Mouse (Mus musculus) right cerebral cortex, postnatal 14 days (tissue): ENCODE data around the gene Fxyd1.
A peak's percentile ranks its signal among the peaks of the same experiment; 100 is the strongest.

Experiments
- DNase-seq: peaks from one replicate; pipeline ENCODE4 v3.0.0; 2022

Fxyd1 gene

DNA sequence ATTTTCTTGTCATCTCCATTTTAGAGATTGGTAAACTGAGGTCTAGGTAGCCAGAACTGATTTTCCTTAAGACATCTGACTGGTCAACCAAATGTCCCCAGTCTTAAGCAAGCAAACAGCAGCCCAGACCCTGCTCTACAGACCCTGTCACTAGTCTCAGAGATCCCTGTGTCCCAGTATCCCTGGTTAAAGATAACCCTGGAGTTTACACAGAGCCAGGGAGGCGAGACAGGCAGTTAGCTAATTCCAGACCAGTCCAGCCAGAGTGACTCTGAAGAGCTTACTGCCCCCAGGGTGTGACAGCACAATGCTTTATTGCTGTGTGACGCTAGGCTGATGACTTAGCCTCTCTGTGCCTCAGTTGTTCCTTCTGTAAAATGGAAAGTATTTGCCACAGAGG is at the start of gene Fxyd1:
Gene Fxyd1 (minus strand): TSS at position 129 of the 400 bp plus-strand sequence.
- no peak for DNase-seq

GRCm38 (mm10) chr7:31106166-31106565 is 49.2 kb upstream of the Fxyd1 start:
- DNase-seq, result no peak

GRCm38 (mm10) chr7:31105061-31105768 is 48.2 kb upstream of the Fxyd1 start:
- DNase-seq, result no peak

DNA sequence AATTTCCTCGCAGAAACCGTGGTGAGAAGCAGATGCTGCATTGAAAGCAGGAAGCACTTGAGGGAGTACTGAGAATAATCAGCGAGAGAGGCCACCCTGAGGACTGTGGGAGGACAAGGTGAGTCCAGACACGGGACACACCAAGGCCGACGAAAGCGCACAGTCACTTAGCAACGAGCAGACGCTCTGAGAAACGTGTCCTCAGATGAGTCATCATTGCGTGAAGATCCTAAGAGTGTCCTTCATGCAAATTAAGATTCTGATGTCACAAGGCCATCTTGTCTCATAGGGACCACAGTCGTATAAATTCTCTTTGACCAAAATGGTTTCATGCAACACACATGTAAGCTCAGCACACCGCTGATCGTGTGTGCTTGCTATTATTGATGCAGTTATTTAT is 43.8 kb upstream of the Fxyd1 start:
- no peak for DNase-seq

GRCm38 (mm10) chr7:31099612-31099982 is 42.6 kb upstream of the Fxyd1 start:
- no peak for DNase-seq

GRCm38 (mm10) chr7:31098697-31099611 is 42.0 kb upstream of the Fxyd1 start:
- DNase-seq, result no peak

- DNase-seq, result peak; percentile 95
Observed at GRCm38 (mm10) chr7:31097583-31098248, 40.7 kb upstream of the Fxyd1 start.

GRCm38 (mm10) chr7:31096892-31097564 is 40.0 kb upstream of the Fxyd1 start:
- DNase-seq, result no peak

DNA sequence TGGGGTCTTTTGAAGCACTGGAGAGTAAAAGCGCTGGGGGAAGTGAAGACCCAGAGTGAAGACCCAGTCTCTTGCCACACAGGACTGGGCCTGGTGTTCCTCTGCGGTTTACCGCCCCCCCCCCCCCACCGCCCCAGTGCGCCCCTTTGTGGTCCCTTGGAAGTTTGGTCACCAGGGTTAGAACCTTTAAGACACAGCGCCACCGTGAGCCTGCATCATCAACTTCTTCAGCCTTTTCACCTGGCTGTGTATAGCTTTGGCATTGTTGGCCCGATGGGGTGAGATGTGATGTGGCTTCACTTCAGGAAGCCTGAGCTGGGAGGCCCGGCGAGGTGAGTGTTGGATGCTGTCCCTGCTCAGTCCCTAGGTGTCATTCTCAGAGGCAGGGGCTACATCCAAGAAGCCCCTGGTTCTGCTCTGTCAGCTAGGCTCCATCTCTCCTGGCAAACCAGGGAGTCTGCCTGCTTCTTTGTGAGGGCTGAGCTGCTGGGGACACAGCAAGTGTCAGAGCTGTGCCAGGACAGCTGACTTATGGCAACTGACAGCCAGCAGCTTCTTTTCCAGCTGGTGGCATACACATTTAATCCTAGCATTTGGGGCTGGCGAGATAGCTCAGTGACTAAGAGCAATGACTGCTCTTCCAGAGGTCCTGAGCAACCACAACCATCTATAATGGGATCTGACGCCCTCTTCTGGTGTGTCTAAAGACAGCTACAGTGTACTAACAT is 37.9 kb upstream of the Fxyd1 start:
- DNase-seq, result no peak

DNA sequence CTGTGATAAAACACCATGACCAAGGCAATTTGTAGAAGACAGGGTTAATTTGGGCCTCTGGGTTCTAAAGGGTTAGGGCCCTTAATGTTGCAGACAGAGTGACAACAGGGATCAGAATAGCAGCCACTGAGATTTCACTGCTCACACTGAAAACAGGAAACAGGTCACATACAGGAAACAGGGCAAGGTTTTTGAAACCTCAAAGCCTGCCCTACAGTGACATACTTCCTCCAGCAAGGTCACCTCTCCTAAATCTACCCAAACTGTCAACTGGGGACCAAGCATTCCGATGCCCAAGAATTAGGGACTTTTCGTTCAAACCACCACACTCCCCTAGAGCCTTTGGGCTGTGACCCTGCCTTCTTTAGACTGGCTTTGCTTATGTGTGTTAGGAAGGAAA is 32.7 kb upstream of the Fxyd1 start:
- no peak for DNase-seq

DNA sequence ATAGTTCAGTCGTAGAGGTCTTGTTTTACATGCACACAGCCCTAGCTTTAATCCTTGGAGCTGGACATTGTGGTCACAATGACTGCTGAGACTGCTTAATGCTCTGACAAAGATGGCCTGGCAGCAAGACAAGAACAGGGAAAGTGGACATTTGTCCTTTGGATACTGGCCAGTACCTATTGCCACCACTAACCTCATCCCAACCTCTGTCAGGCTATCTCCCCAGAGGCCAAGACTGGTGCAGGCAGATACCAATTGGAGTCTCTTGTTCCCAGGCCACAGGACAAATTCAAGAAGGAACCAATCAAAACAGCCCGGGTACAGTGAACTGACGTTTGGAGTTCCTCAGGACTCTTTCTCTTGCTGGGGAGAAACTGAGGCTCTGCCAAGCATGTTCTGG is 31.2 kb upstream of the Fxyd1 start:
- no peak for DNase-seq

- no peak for DNase-seq
Observed at GRCm38 (mm10) chr7:31087262-31087661, 30.3 kb upstream of the Fxyd1 start.

- DNase-seq, result no peak
Observed at GRCm38 (mm10) chr7:31086175-31086755, 29.3 kb upstream of the Fxyd1 start.

- no peak for DNase-seq
Observed at GRCm38 (mm10) chr7:31085171-31085570, 28.2 kb upstream of the Fxyd1 start.

DNA sequence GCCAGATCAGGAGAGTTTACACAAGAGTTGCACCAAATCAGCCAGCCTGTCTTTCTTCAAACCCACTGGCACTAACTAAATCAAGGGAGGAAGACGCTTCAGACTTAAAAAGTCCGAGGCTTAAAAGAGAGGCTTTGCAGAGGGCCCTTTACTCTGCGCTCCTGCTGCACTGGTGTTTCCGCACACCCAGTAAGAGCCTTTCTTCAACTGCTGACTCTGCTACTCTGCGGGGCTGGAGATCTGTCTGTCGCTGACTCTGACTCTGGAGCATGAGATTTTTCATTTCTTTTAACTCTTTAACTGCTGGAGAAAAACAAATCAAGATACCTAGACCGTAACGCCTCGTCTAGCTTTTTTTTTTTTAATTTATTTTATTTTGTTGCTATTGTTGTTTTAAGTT is 27.1 kb upstream of the Fxyd1 start:
- no peak for DNase-seq

DNA sequence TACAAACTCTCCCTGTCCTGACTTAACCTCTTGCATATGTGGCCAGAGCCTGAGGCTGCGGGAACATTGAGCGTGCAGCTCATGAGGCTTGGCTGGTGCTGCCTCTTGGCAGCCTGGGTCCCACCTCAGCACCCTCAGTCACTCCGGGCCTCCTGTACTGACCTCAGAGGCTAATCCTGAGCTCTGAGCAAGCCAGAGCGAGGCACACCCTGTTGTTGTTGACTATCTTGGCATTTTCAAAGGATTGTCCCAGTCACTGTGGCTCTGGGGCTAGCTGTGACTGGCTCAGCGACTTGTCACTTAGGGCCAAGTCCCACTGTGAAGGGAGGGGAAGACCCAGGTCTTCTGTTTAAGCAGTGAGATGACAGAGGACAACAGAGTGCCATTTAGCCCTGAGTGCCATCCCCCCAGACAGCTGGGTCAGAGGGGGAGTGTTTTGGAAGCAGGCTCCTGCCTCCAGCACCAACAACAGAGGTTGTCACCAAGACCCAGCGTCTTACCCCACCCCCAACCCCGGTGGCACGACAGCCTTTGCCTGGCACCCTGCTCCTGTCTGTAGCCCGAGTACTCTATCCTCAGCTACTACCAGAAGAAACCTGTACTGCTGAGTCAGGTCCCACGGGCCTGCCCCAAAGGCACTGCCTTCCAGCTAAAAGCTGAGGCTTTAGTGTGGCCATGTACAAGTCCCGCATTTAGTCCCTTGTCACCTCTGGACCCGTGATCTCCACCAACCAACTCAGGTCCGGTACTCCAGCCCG is 26.0 kb upstream of the Fxyd1 start:
- DNase-seq, result peak; percentile 42

DNA sequence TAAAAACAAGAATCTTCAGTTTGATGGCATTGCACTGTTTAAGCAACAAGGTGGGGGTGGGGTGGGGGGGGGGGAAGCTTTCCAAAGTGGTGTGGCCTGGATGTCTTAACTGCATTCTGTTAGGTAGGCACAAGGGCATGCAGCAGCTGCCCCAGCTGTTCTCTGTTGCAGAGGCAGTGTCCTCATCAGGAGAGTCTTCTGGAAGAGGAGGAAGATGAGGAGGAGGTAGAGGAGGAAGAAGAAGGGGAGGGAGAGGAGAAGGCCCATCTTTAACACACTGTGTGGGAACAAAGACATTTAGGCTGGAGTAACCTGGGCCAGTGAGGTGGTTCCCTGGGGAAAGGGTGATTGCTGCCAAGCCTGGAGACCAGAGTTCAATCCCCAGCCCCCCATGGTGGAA is 25.1 kb upstream of the Fxyd1 start:
- DNase-seq, result no peak

- no peak for DNase-seq
Observed at GRCm38 (mm10) chr7:31081106-31081505, 24.1 kb upstream of the Fxyd1 start.

DNA sequence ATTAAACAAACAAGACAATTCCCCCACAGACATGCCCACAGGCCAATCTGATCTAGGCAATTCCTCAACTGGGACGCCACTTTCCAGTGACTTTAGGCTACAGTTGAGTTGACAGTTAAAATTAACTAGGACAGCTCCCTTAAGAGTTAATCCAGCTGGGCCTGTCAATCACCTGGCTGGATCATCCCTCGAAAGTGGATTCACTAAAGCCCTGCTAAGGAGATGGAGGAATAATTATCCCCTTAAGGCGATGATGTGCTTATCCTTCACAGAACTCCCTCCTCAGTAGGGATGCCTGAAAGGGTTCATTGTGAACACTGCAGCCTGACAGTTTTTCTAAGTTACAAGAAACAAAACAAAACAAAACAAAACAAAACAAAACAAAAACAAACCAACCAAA is 23.6 kb upstream of the Fxyd1 start:
- no peak for DNase-seq

- no peak for DNase-seq
Observed at GRCm38 (mm10) chr7:31079670-31080069, 22.7 kb upstream of the Fxyd1 start.

- DNase-seq, result peak; percentile 56
Observed at GRCm38 (mm10) chr7:31077885-31078445, 21.0 kb upstream of the Fxyd1 start.
